Mouse (Mus musculus): Measurements from ENCODE around the gene Kat6b.
"Not testable (repeated sequence)": the region's sequence is repeated elsewhere in the genome, so short reads cannot be mapped to it uniquely, and the experiment has no call there.

The Kat6b gene

GRCm38 (mm10) chr14:21600628-21601027 is 119.4 kb downstream of the Kat6b start:
- DNase-seq, result no peak

- DNase-seq, result no peak
These were observed 120.9 kb downstream of the Kat6b start for GRCm38 (mm10) chr14:21602166-21602565.

- no peak for DNase-seq
These were observed 121.7 kb downstream of the Kat6b start for GRCm38 (mm10) chr14:21602937-21603336.

- DNase-seq, result no peak
These were observed 126.5 kb downstream of the Kat6b start for GRCm38 (mm10) chr14:21607686-21608085.

GRCm38 (mm10) chr14:21608886-21609285 is 127.7 kb downstream of the Kat6b start:
- DNase-seq, result no peak

GRCm38 (mm10) chr14:21610224-21610623 is 129.0 kb downstream of the Kat6b start:
- DNase-seq, result peak; percentile 66

- no peak for DNase-seq
These were observed 131.8 kb downstream of the Kat6b start for GRCm38 (mm10) chr14:21613031-21613430.

- DNase-seq, result no peak
These were observed 132.9 kb downstream of the Kat6b start for GRCm38 (mm10) chr14:21614103-21614502.

- no peak for DNase-seq
These were observed 134.6 kb downstream of the Kat6b start for GRCm38 (mm10) chr14:21615853-21616252.

- DNase-seq, result no peak
These were observed 136.2 kb downstream of the Kat6b start for GRCm38 (mm10) chr14:21617221-21617980.

- DNase-seq, result no peak
These were observed 138.7 kb downstream of the Kat6b start for GRCm38 (mm10) chr14:21619951-21620350.

GRCm38 (mm10) chr14:21625946-21626345 is 144.7 kb downstream of the Kat6b start:
- no peak for DNase-seq

GRCm38 (mm10) chr14:21631665-21632200 is 150.5 kb downstream of the Kat6b start:
- no peak for DNase-seq

- no peak for DNase-seq
These were observed 155.3 kb downstream of the Kat6b start for GRCm38 (mm10) chr14:21636548-21636947.

- DNase-seq, result peak; percentile 9
These were observed 159.7 kb downstream of the Kat6b start for GRCm38 (mm10) chr14:21640806-21641435.

- DNase-seq, result peak; percentile 47
These were observed 172.6 kb downstream of the Kat6b start for GRCm38 (mm10) chr14:21653813-21654212.

- DNase-seq, result peak; percentile 23
These were observed 177.9 kb downstream of the Kat6b start for GRCm38 (mm10) chr14:21659155-21659554.

- peak; percentile 74 for DNase-seq
These were observed 178.4 kb downstream of the Kat6b start for GRCm38 (mm10) chr14:21659652-21660051.

- peak; percentile 63 for DNase-seq
These were observed 181.4 kb downstream of the Kat6b start for GRCm38 (mm10) chr14:21662465-21663142.

- DNase-seq, result peak; percentile 44
These were observed 188.0 kb downstream of the Kat6b start for GRCm38 (mm10) chr14:21669218-21669617.

- peak; percentile 74 for DNase-seq
These were observed 188.6 kb downstream of the Kat6b start for GRCm38 (mm10) chr14:21669633-21670421.

GRCm38 (mm10) chr14:21670422-21671006 is 189.3 kb downstream of the Kat6b start:
- not testable (repeated sequence) for DNase-seq
